Mouse (Mus musculus): ENCODE results near the gene Itpr3. TPM values are rescaled to one million over a fixed set of nuclear protein-coding genes. Genes with fewer than 3 reads are reported as not detected.

Gene Itpr3
- polyA plus RNA-seq, 1 experiment from 2014 or later = 0.84 TPM

DNA sequence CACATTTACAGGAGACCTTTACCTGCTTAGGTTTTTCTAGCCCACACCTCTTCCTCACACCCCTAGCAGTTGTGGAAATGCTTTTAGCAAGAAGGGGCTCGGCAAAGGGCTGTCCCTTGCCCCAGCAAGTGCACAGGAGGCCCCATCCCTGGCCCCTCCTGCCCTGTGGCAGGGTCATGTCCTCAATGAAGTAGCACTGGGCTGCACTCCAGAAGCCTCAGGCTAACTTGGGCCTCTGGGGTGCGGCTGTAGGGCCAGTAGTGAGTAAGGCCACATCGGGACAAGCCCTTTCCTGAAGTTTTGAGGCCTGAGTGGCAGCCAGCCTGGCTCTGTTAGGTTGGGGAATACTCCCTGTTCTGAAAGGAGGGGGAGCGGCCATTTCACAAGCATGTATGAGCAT lies 103.8 kb downstream of the Itpr3 start:
- Histone ChIP-seq H3K4me1 (ENCODE audit: control insufficient read depth, insufficient read depth, low read depth, low read length) (no peaks in the 10 kb centered on the region), H3K4me3 (ENCODE audit: low read length) (no peak overlapping the region), H3K27ac (ENCODE audit: low read depth, low read length) (no peak overlapping the region), H3K9me3 (ENCODE audit: control insufficient read depth, low read length) (no peaks in the 10 kb centered on the region), H3K27me3 (replicated peaks; ENCODE audit: control insufficient read depth, insufficient read depth, low read length) (no peaks in the 10 kb centered on the region), H3K36me3 (ENCODE audit: control insufficient read depth, insufficient read depth, low read length) (no peaks in the 10 kb centered on the region), H3K9ac (ENCODE audit: low read depth, low read length) (no peak overlapping the region), H3K4me2 (ENCODE audit: low read length) (no peak overlapping the region)
- WGBS = 79% methylated on average over 4 of the region's 4 CpGs
- no peak for ATAC-seq

- peaks cover 3% of the 10 kb centered on the region; the same call in 1 of the 2 replicates for H3K4me1 ChIP-seq (ENCODE audit: control insufficient read depth, insufficient read depth, low read depth, low read length)
- H3K27ac ChIP-seq (ENCODE audit: low read depth, low read length) = no peak overlapping the region
- peak; percentile 72; the same call in 1 of the 2 replicates for ATAC-seq
- no peaks in the 10 kb centered on the region for H3K36me3 ChIP-seq (ENCODE audit: control insufficient read depth, insufficient read depth, low read length)
- no peak overlapping the region for H3K4me3 ChIP-seq (ENCODE audit: low read length)
- no peak overlapping the region; the same call in 1 of the 2 replicates for H3K9ac ChIP-seq (ENCODE audit: low read depth, low read length)
- H3K9me3 ChIP-seq (ENCODE audit: control insufficient read depth, low read length) = no peaks in the 10 kb centered on the region
- no peaks in the 10 kb centered on the region for H3K27me3 ChIP-seq (replicated peaks; ENCODE audit: control insufficient read depth, insufficient read depth, low read length)
- WGBS = 59% methylated on average over 8 of the region's 8 CpGs
- H3K4me2 ChIP-seq (ENCODE audit: low read length) = no peak overlapping the region
Measured at GRCm38 (mm10) chr17:27165054-27165773, 108.1 kb downstream of the Itpr3 start.

DNA sequence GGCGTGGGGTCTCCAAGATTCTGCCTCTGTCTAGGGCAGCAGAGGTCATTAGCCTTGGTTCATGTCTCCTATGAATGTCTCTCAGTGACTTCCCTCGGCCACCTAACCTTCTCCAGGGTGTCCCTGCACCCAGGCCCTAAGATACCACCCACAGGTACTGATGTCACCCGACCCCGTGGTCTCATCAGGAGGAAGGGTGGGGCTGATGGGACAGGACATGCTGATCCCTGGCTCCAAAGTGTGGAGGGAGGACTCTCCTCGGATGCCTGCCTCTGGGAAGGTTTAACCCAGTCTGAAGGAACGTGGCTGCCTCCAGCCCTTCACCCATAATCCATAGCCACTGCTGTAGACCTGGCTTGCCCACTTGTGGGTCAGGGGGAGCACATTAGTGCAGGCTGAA lies 109.8 kb downstream of the Itpr3 start:
- Histone ChIP-seq H3K27ac (ENCODE audit: low read depth, low read length) (no peak overlapping the region), H3K27me3 (replicated peaks; ENCODE audit: control insufficient read depth, insufficient read depth, low read length) (no peaks in the 10 kb centered on the region), H3K9ac (ENCODE audit: low read depth, low read length) (no peak overlapping the region), H3K4me3 (ENCODE audit: low read length) (no peak overlapping the region), H3K4me2 (ENCODE audit: low read length) (no peak overlapping the region), H3K36me3 (ENCODE audit: control insufficient read depth, insufficient read depth, low read length) (no peaks in the 10 kb centered on the region), H3K4me1 (ENCODE audit: control insufficient read depth, insufficient read depth, low read depth, low read length) (peaks cover 3% of the 10 kb centered on the region; the same call in 1 of the 2 replicates), H3K9me3 (ENCODE audit: control insufficient read depth, low read length) (no peaks in the 10 kb centered on the region)
- WGBS = 72% methylated on average over 6 of the region's 6 CpGs
- ATAC-seq = no peak

- WGBS = 49% methylated on average over 4 of the region's 4 CpGs
- no peak for ATAC-seq
- no peak within 1 kb of the TSS for H3K9ac ChIP-seq (ENCODE audit: low read depth, low read length)
- no peak within 1 kb of the TSS for H3K27ac ChIP-seq (ENCODE audit: low read depth, low read length)
- H3K4me1 ChIP-seq (ENCODE audit: control insufficient read depth, insufficient read depth, low read depth, low read length) = peaks cover 3% of the 10 kb centered on the region; the same call in 1 of the 2 replicates
- H3K27me3 ChIP-seq (replicated peaks; ENCODE audit: control insufficient read depth, insufficient read depth, low read length) = no peaks in the 10 kb centered on the region
- H3K4me3 ChIP-seq (ENCODE audit: low read length) = no peak within 1 kb of the TSS
- H3K4me2 ChIP-seq (ENCODE audit: low read length) = no peak within 1 kb of the TSS
- no peaks in the 10 kb centered on the region for H3K9me3 ChIP-seq (ENCODE audit: control insufficient read depth, low read length)
- H3K36me3 ChIP-seq (ENCODE audit: control insufficient read depth, insufficient read depth, low read length) = no peaks in the 10 kb centered on the region
Measured at GRCm38 (mm10) chr17:27167545-27167944, 110.4 kb downstream of the Itpr3 start, which contains the start of gene Ip6k3. TSS of gene Ip6k3 (minus strand) at chr17:27167795.

- WGBS = 97% methylated on average over 4 of the region's 4 CpGs
- Histone ChIP-seq H3K4me2 (ENCODE audit: low read length) (no peak overlapping the region), H3K27ac (ENCODE audit: low read depth, low read length) (no peak overlapping the region), H3K4me1 (ENCODE audit: control insufficient read depth, insufficient read depth, low read depth, low read length) (peaks cover 3% of the 10 kb centered on the region; the same call in 1 of the 2 replicates), H3K27me3 (replicated peaks; ENCODE audit: control insufficient read depth, insufficient read depth, low read length) (no peaks in the 10 kb centered on the region), H3K36me3 (ENCODE audit: control insufficient read depth, insufficient read depth, low read length) (no peaks in the 10 kb centered on the region), H3K9ac (ENCODE audit: low read depth, low read length) (no peak overlapping the region), H3K9me3 (ENCODE audit: control insufficient read depth, low read length) (no peaks in the 10 kb centered on the region), H3K4me3 (ENCODE audit: low read length) (no peak overlapping the region)
- ATAC-seq = no peak
Measured at GRCm38 (mm10) chr17:27168569-27168968, 111.5 kb downstream of the Itpr3 start.

DNA sequence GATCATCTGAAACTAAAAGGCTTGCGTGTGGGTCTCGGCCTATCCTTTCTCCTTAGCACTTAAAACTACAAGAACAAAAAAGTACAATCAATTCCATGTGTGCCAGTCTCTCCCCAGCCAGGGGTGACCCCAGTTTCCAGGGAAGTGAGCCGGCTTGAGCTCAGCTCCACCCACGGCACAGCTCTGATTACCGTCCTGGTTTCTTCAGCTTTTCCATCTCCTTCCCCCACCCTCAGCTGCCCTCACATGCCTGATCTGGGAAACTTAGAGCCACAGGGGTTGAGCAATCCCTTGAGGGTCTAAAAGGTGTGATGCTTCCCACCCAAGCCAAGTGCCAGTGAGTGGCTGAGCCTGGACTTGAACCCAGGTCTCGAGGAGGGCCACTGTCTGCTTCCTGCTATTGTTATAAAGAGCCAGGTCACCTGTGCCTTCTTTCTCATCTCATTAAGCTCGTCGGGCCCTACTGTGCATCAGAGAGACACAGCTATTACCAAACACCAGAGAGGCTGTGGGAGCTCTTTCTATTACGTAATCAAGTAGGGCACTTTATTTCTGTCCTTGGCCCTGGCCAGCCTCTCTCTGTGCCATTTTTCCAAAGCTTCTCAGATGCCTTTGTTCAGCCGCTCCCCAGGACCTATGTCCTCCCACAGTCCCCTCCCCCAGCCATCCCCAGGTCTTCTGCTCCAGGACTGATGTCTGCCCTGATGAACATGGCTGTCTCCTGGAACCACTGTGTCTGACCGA lies 113.0 kb downstream of the Itpr3 start:
- H3K9ac ChIP-seq (ENCODE audit: low read depth, low read length) = no peak overlapping the region
- peaks cover 3% of the 10 kb centered on the region; the same call in 1 of the 2 replicates for H3K4me1 ChIP-seq (ENCODE audit: control insufficient read depth, insufficient read depth, low read depth, low read length)
- WGBS = 76% methylated on average over 11 of the region's 11 CpGs
- no peaks in the 10 kb centered on the region for H3K9me3 ChIP-seq (ENCODE audit: control insufficient read depth, low read length)
- H3K4me3 ChIP-seq (ENCODE audit: low read length) = no peak overlapping the region
- no peaks in the 10 kb centered on the region for H3K27me3 ChIP-seq (replicated peaks; ENCODE audit: control insufficient read depth, insufficient read depth, low read length)
- no peak for ATAC-seq
- no peaks in the 10 kb centered on the region for H3K36me3 ChIP-seq (ENCODE audit: control insufficient read depth, insufficient read depth, low read length)
- H3K4me2 ChIP-seq (ENCODE audit: low read length) = no peak overlapping the region
- H3K27ac ChIP-seq (ENCODE audit: low read depth, low read length) = no peak overlapping the region

DNA sequence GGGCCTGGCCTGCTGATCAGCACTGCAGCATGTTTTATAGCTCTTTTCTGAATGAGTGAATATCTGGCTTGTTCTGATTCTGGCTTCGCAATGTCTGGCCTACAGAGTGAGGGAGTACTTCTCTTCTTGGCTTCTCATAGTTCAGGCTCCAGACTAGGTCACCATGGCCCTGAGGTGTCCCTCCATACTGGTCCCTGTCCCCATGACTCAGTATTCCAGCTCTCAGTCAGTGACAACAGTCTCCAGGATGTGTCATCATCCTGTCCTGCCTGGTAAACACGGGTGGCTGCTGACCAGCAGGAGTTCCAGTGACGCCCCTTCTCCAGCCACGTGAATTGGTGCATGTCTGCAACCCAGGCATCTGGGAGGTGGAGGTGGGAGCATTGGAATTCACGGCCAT lies 114.0 kb downstream of the Itpr3 start:
- Histone ChIP-seq H3K27me3 (replicated peaks; ENCODE audit: control insufficient read depth, insufficient read depth, low read length) (no peaks in the 10 kb centered on the region), H3K27ac (ENCODE audit: low read depth, low read length) (no peak overlapping the region), H3K4me3 (ENCODE audit: low read length) (no peak overlapping the region), H3K9ac (ENCODE audit: low read depth, low read length) (no peak overlapping the region), H3K4me2 (ENCODE audit: low read length) (no peak overlapping the region), H3K9me3 (ENCODE audit: control insufficient read depth, low read length) (no peaks in the 10 kb centered on the region), H3K36me3 (ENCODE audit: control insufficient read depth, insufficient read depth, low read length) (no peaks in the 10 kb centered on the region), H3K4me1 (ENCODE audit: control insufficient read depth, insufficient read depth, low read depth, low read length) (peaks cover 13% of the 10 kb centered on the region)
- WGBS = 79% methylated on average over 5 of the region's 5 CpGs
- no peak for ATAC-seq

Small RNAs within 50 kb of the gene (microRNA-seq; reads per million reads assigned to microRNA genes)
- gene Mir7677 = not detected

Other genes with a start within 250 kb of the Itpr3 start
- gene Nkx2-5, start 212.3 kb upstream of the Itpr3 start, polyA plus RNA-seq (2015; fragmentation: Nextera tagmentation; extraction: Ambion mirVana) = not detected in 2 replicates
- 2.6 and 3.6 TPM in 2 replicates for gene Kifc5b, start 140.2 kb upstream of the Itpr3 start, polyA plus RNA-seq (2015; fragmentation: Nextera tagmentation; extraction: Ambion mirVana)
- 30.3 and 31.7 TPM in 2 replicates for gene Phf1, start 124.3 kb upstream of the Itpr3 start, polyA plus RNA-seq (2015; fragmentation: Nextera tagmentation; extraction: Ambion mirVana)
- 140 and 150 TPM in 2 replicates for gene Cuta, start 117.7 kb upstream of the Itpr3 start, polyA plus RNA-seq (2015; fragmentation: Nextera tagmentation; extraction: Ambion mirVana)
- 2.5 and 4.9 TPM in 2 replicates for gene Syngap1, start 116.1 kb upstream of the Itpr3 start, polyA plus RNA-seq (2015; fragmentation: Nextera tagmentation; extraction: Ambion mirVana)
- gene Zbtb9, start 84.1 kb upstream of the Itpr3 start, polyA plus RNA-seq (2015; fragmentation: Nextera tagmentation; extraction: Ambion mirVana) = 13.0 and 15.6 TPM in 2 replicates
- 4.0 and 4.1 TPM in 2 replicates for gene Bak1, start 28.3 kb upstream of the Itpr3 start, polyA plus RNA-seq (2015; fragmentation: Nextera tagmentation; extraction: Ambion mirVana)
- 343 and 396 TPM in 2 replicates for gene Uqcc2, start 76.6 kb downstream of the Itpr3 start, polyA plus RNA-seq (2015; fragmentation: Nextera tagmentation; extraction: Ambion mirVana)
- gene Ip6k3, start 110.5 kb downstream of the Itpr3 start, polyA plus RNA-seq (2015; fragmentation: Nextera tagmentation; extraction: Ambion mirVana) = 0.27 and 0.31 TPM in 2 replicates
- gene Lemd2, start 147.2 kb downstream of the Itpr3 start, polyA plus RNA-seq (2015; fragmentation: Nextera tagmentation; extraction: Ambion mirVana) = 11.1 and 17.7 TPM in 2 replicates